Mouse (Mus musculus): Measurements from ENCODE around the gene Rpgr.

DNA sequence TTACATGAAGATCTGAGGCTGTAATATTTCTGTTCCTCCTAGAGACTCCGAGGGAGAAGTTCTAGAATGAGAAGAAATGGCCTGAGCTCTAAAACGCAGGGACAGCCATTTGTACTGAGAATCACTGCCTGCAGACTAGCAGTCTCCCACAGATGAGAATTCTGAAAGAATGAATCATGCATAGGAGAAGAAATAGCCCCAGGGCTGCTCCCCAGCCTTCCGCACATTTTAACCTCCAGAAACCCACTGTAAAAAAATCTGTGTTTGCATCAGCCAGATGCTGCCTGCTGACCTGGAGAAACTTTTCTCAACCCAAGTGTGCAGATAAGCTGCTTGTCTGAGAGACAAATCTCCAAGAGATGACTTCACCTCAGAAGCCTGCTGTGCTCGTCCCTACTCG is 111.2 kb downstream of the Rpgr start:
- TF ChIP-seq EP300 (IDR thresholded peaks at IDR 0.05; ENCODE audit: low read depth) (no peak), CTCF (IDR thresholded peaks at IDR 0.05; ENCODE audit: low read depth) (no peak)
